Mouse (Mus musculus): ENCODE measurements around the gene Birc6.

DNA sequence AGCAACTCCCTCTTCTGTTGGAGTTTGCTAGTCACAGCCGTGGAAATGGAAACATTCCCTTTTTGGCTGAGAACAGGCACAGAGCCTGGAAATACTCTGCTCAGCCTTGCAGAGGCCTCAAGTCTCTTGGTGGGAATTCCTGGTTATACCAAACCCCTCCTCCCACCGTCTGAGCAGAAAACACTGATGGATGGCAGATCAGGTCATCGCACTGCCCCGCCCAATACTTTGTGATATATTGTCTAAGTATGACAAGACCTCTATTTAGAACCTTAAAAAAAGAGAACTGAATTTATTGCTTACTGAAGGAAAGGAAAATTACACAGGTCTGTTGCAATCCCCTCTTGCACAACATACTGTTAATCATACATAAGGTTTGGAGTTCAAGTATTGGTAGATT is 182.6 kb downstream of the Birc6 start:
- TF ChIP-seq CTCF (IDR thresholded peaks at IDR 0.05; ENCODE audit: control insufficient read depth, insufficient read depth, insufficient read length) (no peak), FOSL1 (IDR thresholded peaks at IDR 0.05; ENCODE audit: insufficient read depth, low read length, poor library complexity, severe bottlenecking) (no peak), MYOG (IDR thresholded peaks at IDR 0.05; ENCODE audit: control insufficient read depth, extremely low read depth, insufficient read length) (no peak), MAX (IDR thresholded peaks at IDR 0.05) (no peak), USF1 (IDR thresholded peaks at IDR 0.05; ENCODE audit: low read depth) (no peak), CEBPB (IDR thresholded peaks at IDR 0.05; ENCODE audit: low read depth) (no peak)
